ENCODE assay signal across 8 mouse cellular contexts in the genomic region with DNA sequence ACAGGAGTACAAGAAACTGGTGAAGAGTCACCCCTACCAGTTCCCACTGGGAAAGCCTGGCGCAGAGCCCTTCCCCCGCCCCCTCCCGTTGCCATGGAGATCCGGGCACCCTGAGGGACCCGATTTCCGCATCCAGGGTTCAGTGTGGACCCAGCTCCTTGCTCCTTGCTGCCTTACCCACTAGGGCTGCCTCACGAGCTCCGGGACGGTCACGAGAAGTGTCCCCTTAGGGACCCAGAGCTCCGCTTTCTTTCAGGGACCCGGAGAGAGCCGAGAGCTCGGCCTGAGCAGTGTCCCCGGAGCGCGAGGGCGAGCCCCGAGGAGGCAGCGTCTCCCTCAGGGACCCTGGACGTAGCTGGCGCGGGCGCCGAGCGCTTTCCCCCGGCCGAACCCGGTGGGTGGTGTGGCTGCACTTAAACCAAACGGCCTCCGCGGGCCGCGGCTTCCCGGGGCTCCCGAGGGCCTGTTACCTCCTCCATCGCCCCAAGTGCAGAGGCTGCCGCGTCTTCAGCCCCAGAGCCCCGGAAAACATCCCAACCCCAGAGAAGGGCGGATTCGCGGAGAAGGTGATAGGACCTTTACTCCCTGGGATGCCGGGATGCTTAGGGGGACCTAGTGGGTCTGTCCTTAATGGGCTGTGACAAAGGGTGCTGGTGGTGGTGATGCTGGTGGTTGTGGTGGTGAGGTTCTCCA. TPM values are rescaled to one million over a fixed set of nuclear protein-coding genes. Genes with fewer than 3 reads are reported as not detected.
DNase-seq lines count a peak whose midpoint lies in the region; ATAC-seq and TF ChIP-seq lines count a peak whose summit lies in the region.

A gene (plus strand): TSS at position 142 of the 693 bp plus-strand sequence.

- no peaks in the 10 kb centered on the region for H3K79me2 ChIP-seq in liver, adult 2 months (ENCODE audit: control insufficient read depth, insufficient read depth, low read length)

- ATAC-seq in embryonic facial prominence, embryonic 15.5 days (ENCODE audit: insufficient number of reproducible peaks, low FRiP score, low TSS enrichment, low read depth), result peak; percentile 63
- ATAC-seq in heart, embryonic 11.5 days (replicated peaks; ENCODE audit: insufficient number of reproducible peaks, low FRiP score, low TSS enrichment), result no peak
- peak; percentile 84 for ATAC-seq in kidney, embryonic 15.5 days (replicated peaks; ENCODE audit: low FRiP score)
- 0 out of 2 replicates have a peak, but pooled peaks have one; percentile 31 for ATAC-seq in monocyte, adult 5-6 weeks (replicated peaks; ENCODE audit: insufficient number of reproducible peaks, low FRiP score, low TSS enrichment, poor library complexity, severe bottlenecking)
- peak; percentile 68 for ATAC-seq in stomach, embryonic 16.5 days (ENCODE audit: insufficient read depth, low FRiP score)

- H3K36me3 ChIP-seq in embryonic facial prominence, embryonic 15.5 days, result no peaks in the 10 kb centered on the region
- H3K36me3 ChIP-seq in heart, embryonic 11.5 days (ENCODE audit: control insufficient read depth, insufficient read depth, low read length), result no peaks in the 10 kb centered on the region
- H3K36me3 ChIP-seq in kidney, embryonic 15.5 days, result no peaks in the 10 kb centered on the region
- no peaks in the 10 kb centered on the region for H3K36me3 ChIP-seq in liver, adult 2 months (ENCODE audit: control insufficient read depth, insufficient read depth, low read length)
- H3K36me3 ChIP-seq in stomach, embryonic 16.5 days (ENCODE audit: control insufficient read depth, insufficient read depth, low read length), result no peaks in the 10 kb centered on the region

- DNase-seq in spleen, adult 18-20 months, result peak; percentile 13 to 34
- no peak for DNase-seq in spleen, adult 12 weeks (ENCODE audit: low spot score)
- DNase-seq in liver, adult 2 months (ENCODE audit: extremely low read depth, low read depth, low spot score), result no peak

- H3K27ac ChIP-seq in embryonic facial prominence, embryonic 15.5 days (replicated peaks), result no peak within 1 kb of the TSS
- H3K27ac ChIP-seq in heart, embryonic 11.5 days (ENCODE audit: low read depth, low read length), result no peak within 1 kb of the TSS
- no peak within 1 kb of the TSS for H3K27ac ChIP-seq in kidney, embryonic 15.5 days
- H3K27ac ChIP-seq in liver, adult 2 months (replicated peaks; ENCODE audit: insufficient read depth, low read depth, low read length), result no peak within 1 kb of the TSS
- no peak within 1 kb of the TSS for H3K27ac ChIP-seq in stomach, embryonic 16.5 days (ENCODE audit: low read length)

- TF ChIP-seq CTCF in liver, adult 2 months (IDR thresholded peaks at IDR 0.05; ENCODE audit: low read depth, low read length), result no peak

- TF ChIP-seq POLR2A in liver, adult 2 months (IDR thresholded peaks at IDR 0.05; ENCODE audit: extremely low read depth, insufficient read depth, low read length), result no peak

- H3K4me1 ChIP-seq in embryonic facial prominence, embryonic 15.5 days, result peaks cover 6% of the 10 kb centered on the region
- no peaks in the 10 kb centered on the region for H3K4me1 ChIP-seq in heart, embryonic 11.5 days (ENCODE audit: control insufficient read depth, insufficient read depth, low read length)
- peaks cover 7% of the 10 kb centered on the region; the same call in 1 of the 2 replicates for H3K4me1 ChIP-seq in kidney, embryonic 15.5 days
- no peaks in the 10 kb centered on the region for H3K4me1 ChIP-seq in liver, adult 2 months (ENCODE audit: control insufficient read depth, insufficient read depth, low read length)
- H3K4me1 ChIP-seq in stomach, embryonic 16.5 days (ENCODE audit: control insufficient read depth, insufficient read depth, low read length), result no peaks in the 10 kb centered on the region

- no peaks in the 10 kb centered on the region for H3K27me3 ChIP-seq in embryonic facial prominence, embryonic 15.5 days
- H3K27me3 ChIP-seq in heart, embryonic 11.5 days (ENCODE audit: control insufficient read depth, insufficient read depth, low read length), result peaks cover 9% of the 10 kb centered on the region; the same call in 1 of the 2 replicates
- 0 out of 2 replicates have a peak, but pooled peaks cover 6% of the 10 kb centered on the region for H3K27me3 ChIP-seq in kidney, embryonic 15.5 days
- no peaks in the 10 kb centered on the region for H3K27me3 ChIP-seq in liver, adult 2 months (ENCODE audit: control insufficient read depth, insufficient read depth, low read length)
- no peaks in the 10 kb centered on the region for H3K27me3 ChIP-seq in stomach, embryonic 16.5 days (ENCODE audit: control insufficient read depth, insufficient read depth, low read length)

- WGBS in embryonic facial prominence, embryonic 15.5 days, result 1% methylated on average over 44 of the region's 44 CpGs
- WGBS in heart, embryonic 11.5 days (ENCODE audit: insufficient replicate concordance), result 1% methylated on average over 41 of the region's 44 CpGs
- WGBS in kidney, embryonic 15.5 days, result under 1% methylated on average over 44 of the region's 44 CpGs
- WGBS in liver, adult 2 months, result 4% methylated on average over 44 of the region's 44 CpGs
- under 1% methylated on average over 44 of the region's 44 CpGs for WGBS in stomach, embryonic 16.5 days

- H3K4me2 ChIP-seq in embryonic facial prominence, embryonic 15.5 days (replicated peaks), result peak within 1 kb of the TSS; percentile 95
- peak within 1 kb of the TSS; percentile 91 for H3K4me2 ChIP-seq in heart, embryonic 11.5 days
- peak within 1 kb of the TSS; percentile 84 for H3K4me2 ChIP-seq in kidney, embryonic 15.5 days
- peak within 1 kb of the TSS; percentile 93 for H3K4me2 ChIP-seq in stomach, embryonic 16.5 days (ENCODE audit: low read depth, low read length)

- H3K4me3 ChIP-seq in embryonic facial prominence, embryonic 15.5 days (replicated peaks), result peak within 1 kb of the TSS; percentile 58
- peak within 1 kb of the TSS; percentile 57 for H3K4me3 ChIP-seq in heart, embryonic 11.5 days (ENCODE audit: low read depth, low read length)
- peak within 1 kb of the TSS; percentile 59 for H3K4me3 ChIP-seq in kidney, embryonic 15.5 days (replicated peaks)
- peak within 1 kb of the TSS; percentile 42; the same call in 1 of the 2 replicates for H3K4me3 ChIP-seq in liver, adult 2 months (ENCODE audit: insufficient read depth, low read depth, low read length)
- H3K4me3 ChIP-seq in stomach, embryonic 16.5 days (replicated peaks; ENCODE audit: low read length), result peak within 1 kb of the TSS; percentile 57

- H3K9ac ChIP-seq in embryonic facial prominence, embryonic 15.5 days, result peak within 1 kb of the TSS; percentile 41
- H3K9ac ChIP-seq in heart, embryonic 11.5 days (ENCODE audit: low read depth, low read length), result peak within 1 kb of the TSS; percentile 70
- peak within 1 kb of the TSS; percentile 33 for H3K9ac ChIP-seq in kidney, embryonic 15.5 days
- no peak within 1 kb of the TSS for H3K9ac ChIP-seq in liver, adult 2 months (ENCODE audit: low read depth, low read length)
- peak within 1 kb of the TSS; percentile 71 for H3K9ac ChIP-seq in stomach, embryonic 16.5 days (ENCODE audit: low read length)

- H3K9me3 ChIP-seq in embryonic facial prominence, embryonic 15.5 days (replicated peaks), result no peaks in the 10 kb centered on the region
- H3K9me3 ChIP-seq in heart, embryonic 11.5 days (replicated peaks; ENCODE audit: control insufficient read depth, low read length), result no peaks in the 10 kb centered on the region
- H3K9me3 ChIP-seq in kidney, embryonic 15.5 days (replicated peaks), result no peaks in the 10 kb centered on the region
- no peaks in the 10 kb centered on the region for H3K9me3 ChIP-seq in stomach, embryonic 16.5 days (replicated peaks; ENCODE audit: control insufficient read depth, low read length)

RNA-seq across cellular contexts. Expression of the gene that starts here (rescaled TPM):
- polyA plus RNA-seq in embryonic facial prominence, embryonic 15.5 days (2015; fragmentation: Nextera tagmentation; extraction: Ambion mirVana), result 1.2 and 1.8 TPM in 2 replicates
- polyA plus RNA-seq in heart, embryonic 11.5 days (2014; fragmentation: Nextera tagmentation; extraction: Ambion mirVana), result 0.08 and 0.23 TPM in 2 replicates
- polyA plus RNA-seq in kidney, embryonic 15.5 days (2015; fragmentation: Nextera tagmentation; extraction: Ambion mirVana), result 0.32 and 0.44 TPM in 2 replicates
- total RNA-seq in liver, adult 2 months (2014; rRNA removed), result 0.20 and 0.37 TPM in 2 replicates
- 0.05 and 0.15 TPM in 2 replicates for polyA plus RNA-seq in liver, adult 2 months (2012; rRNA removed)
- total RNA-seq in monocyte, adult 5-6 weeks (2017), result not detected in 3 replicates
- polyA plus RNA-seq in stomach, embryonic 16.5 days (2015; fragmentation: Nextera tagmentation; extraction: Ambion mirVana), result 0.16 and 0.26 TPM in 2 replicates

Comparison
In these comparisons a context has a peak if more than half of its experiments do, and no peak if none do; other contexts are left out.
1. DNase-seq: peak in spleen, adult 18-20 months (2 of 2); none in spleen, adult 12 weeks (single experiment) and liver, adult 2 months (single experiment).
2. Peak in ATAC-seq, H3K4me3 ChIP-seq, H3K9ac ChIP-seq and H3K4me2 ChIP-seq in kidney, embryonic 15.5 days; RNA of the gene not detected or under 1 TPM.
3. Peak in ATAC-seq in monocyte, adult 5-6 weeks; RNA of the gene not detected or under 1 TPM.
4. Peak in ATAC-seq, H3K4me3 ChIP-seq, H3K9ac ChIP-seq and H3K4me2 ChIP-seq in stomach, embryonic 16.5 days; RNA of the gene not detected or under 1 TPM.
5. Peak in every context shown above with its lines, with median percentiles within 50 percentile points of each other: H3K4me2 ChIP-seq and H3K4me3 ChIP-seq.